Mouse (Mus musculus) adipocyte (in vitro differentiated cells): ENCODE data around the gene Hoxb7.

Source experiments
- DNase-seq: peaks from one replicate; pipeline ENCODE4 v3.0.0-alpha.2; 2016; ENCODE audit warnings: low spot score

Gene Hoxb7

GRCm38 (mm10) chr11:96316696-96317607 is 30.5 kb downstream of the Hoxb7 start:
- no peak for DNase-seq

GRCm38 (mm10) chr11:96317608-96318367 is 31.4 kb downstream of the Hoxb7 start, which contains the start of gene Hoxb4:
Gene Hoxb4 (plus strand): TSS chr11:96318267.
- DNase-seq, result no peak

- DNase-seq, result peak; percentile 75
These were observed 32.1 kb downstream of the Hoxb7 start for GRCm38 (mm10) chr11:96318368-96319070.

- peak; percentile 76 for DNase-seq
These were observed 32.9 kb downstream of the Hoxb7 start for GRCm38 (mm10) chr11:96319071-96319902.

GRCm38 (mm10) chr11:96319910-96320309 is 33.5 kb downstream of the Hoxb7 start:
- DNase-seq, result peak; percentile 44

- DNase-seq, result no peak
These were observed 34.3 kb downstream of the Hoxb7 start for GRCm38 (mm10) chr11:96320688-96321087.

GRCm38 (mm10) chr11:96321846-96322245 is 35.4 kb downstream of the Hoxb7 start:
- no peak for DNase-seq

- DNase-seq, result no peak
These were observed 36.3 kb downstream of the Hoxb7 start for GRCm38 (mm10) chr11:96322738-96323137.

GRCm38 (mm10) chr11:96323154-96323553 is 36.7 kb downstream of the Hoxb7 start, which contains the start of gene Hoxb3:
Gene Hoxb3 (plus strand): TSS chr11:96323326.
- DNase-seq, result no peak

- DNase-seq, result no peak
These were observed 37.7 kb downstream of the Hoxb7 start for GRCm38 (mm10) chr11:96324125-96324524.

GRCm38 (mm10) chr11:96324965-96325364 is 38.5 kb downstream of the Hoxb7 start:
- DNase-seq, result no peak

- no peak for DNase-seq
These were observed 39.4 kb downstream of the Hoxb7 start for GRCm38 (mm10) chr11:96325747-96326212.

GRCm38 (mm10) chr11:96326705-96327104 is 40.3 kb downstream of the Hoxb7 start:
- no peak for DNase-seq

- DNase-seq, result no peak
These were observed 40.7 kb downstream of the Hoxb7 start for GRCm38 (mm10) chr11:96327122-96327521.

GRCm38 (mm10) chr11:96327750-96328149 is 41.3 kb downstream of the Hoxb7 start:
- DNase-seq, result no peak

- DNase-seq, result no peak
These were observed 42.2 kb downstream of the Hoxb7 start for GRCm38 (mm10) chr11:96328605-96329004.

GRCm38 (mm10) chr11:96332105-96332504 is 45.7 kb downstream of the Hoxb7 start:
- peak; percentile 23 for DNase-seq

GRCm38 (mm10) chr11:96332618-96333032 is 46.2 kb downstream of the Hoxb7 start:
- no peak for DNase-seq

GRCm38 (mm10) chr11:96333241-96334001 is 47.0 kb downstream of the Hoxb7 start:
- no peak for DNase-seq

GRCm38 (mm10) chr11:96334002-96334364 is 47.6 kb downstream of the Hoxb7 start:
- DNase-seq, result no peak
